Comparison of ENCODE assay signal across 8 mouse cellular contexts in the genomic region with DNA sequence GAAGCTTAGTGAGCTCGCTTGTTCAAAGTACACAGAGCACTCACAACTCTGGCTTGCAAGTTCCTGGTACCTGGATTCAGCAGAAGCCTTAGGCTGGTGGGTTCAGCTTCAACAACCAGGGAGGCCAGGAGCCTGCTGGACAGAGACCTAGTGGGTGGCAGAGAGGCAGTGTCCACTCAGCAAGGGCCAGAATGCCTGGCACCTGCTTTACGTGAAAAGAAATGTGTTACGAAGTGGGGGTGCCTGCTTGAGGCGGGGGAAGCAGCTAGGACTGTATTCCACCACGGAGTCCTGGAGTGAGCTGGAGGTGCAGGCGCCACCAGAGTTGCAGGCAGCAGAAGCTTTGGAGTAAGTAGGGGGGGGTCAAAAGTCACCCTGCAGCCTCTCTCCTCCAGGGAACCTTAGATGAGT. TPM values are rescaled to one million over a fixed set of nuclear protein-coding genes. Genes with fewer than 3 reads are reported as not detected.
DNase-seq lines count a peak whose midpoint lies in the region; ATAC-seq and TF ChIP-seq lines count a peak whose summit lies in the region.

No protein-coding gene starts in this region.

- intact Hi-C loops in heart, adult 2 months (cut with DNase I), result loop anchor here (5.0 to 10.0 kb wide), 2 partner anchors 247 to 400 kb away; no protein-coding TSS in a partner anchor

- H3K27me3 ChIP-seq in heart, adult 2 months (ENCODE audit: control insufficient read depth, insufficient read depth, low read length), result no peaks in the 10 kb centered on the region
- H3K27me3 ChIP-seq in embryonic facial prominence, embryonic 12.5 days, result no peaks in the 10 kb centered on the region
- no peaks in the 10 kb centered on the region for H3K27me3 ChIP-seq in hindbrain, embryonic 16.5 days (replicated peaks; ENCODE audit: control insufficient read depth, insufficient read depth, low read length)
- H3K27me3 ChIP-seq in midbrain, embryonic 10.5 days (ENCODE audit: low read depth, poor library complexity, severe bottlenecking), result 0 out of 2 replicates have a peak, but pooled peaks cover 10% of the 10 kb centered on the region

- H3K27ac ChIP-seq in heart, adult 2 months, result peak overlapping the region; percentile 93
- peak overlapping the region; percentile 97 for H3K27ac ChIP-seq in embryonic facial prominence, embryonic 12.5 days
- no peak overlapping the region; the same call in 1 of the 2 replicates for H3K27ac ChIP-seq in hindbrain, embryonic 16.5 days (ENCODE audit: low read depth, low read length)
- peak overlapping the region; percentile 77; the same call in 1 of the 2 replicates for H3K27ac ChIP-seq in midbrain, embryonic 10.5 days (replicated peaks)

- TF ChIP-seq EP300 in heart, adult 2 months (IDR thresholded peaks at IDR 0.05; ENCODE audit: insufficient read depth, low read depth, low read length), result no peak

- WGBS in heart, adult 2 months, result 45% methylated on average over 6 of the region's 6 CpGs
- 24% methylated on average over 6 of the region's 6 CpGs for WGBS in embryonic facial prominence, embryonic 12.5 days
- 28% methylated on average over 6 of the region's 6 CpGs for whole genome bisulfite sequencing in hindbrain, embryonic 16.5 days
- 36% methylated on average over 6 of the region's 6 CpGs for WGBS in midbrain, embryonic 10.5 days

- H3K4me1 ChIP-seq in heart, adult 2 months (ENCODE audit: control insufficient read depth, insufficient read depth, low read length), result peaks cover 39% of the 10 kb centered on the region
- peaks cover 65% of the 10 kb centered on the region for H3K4me1 ChIP-seq in embryonic facial prominence, embryonic 12.5 days
- H3K4me1 ChIP-seq in hindbrain, embryonic 16.5 days (ENCODE audit: control insufficient read depth, insufficient read depth, low read depth, low read length), result peaks cover 67% of the 10 kb centered on the region
- H3K4me1 ChIP-seq in midbrain, embryonic 10.5 days, result peaks cover 89% of the 10 kb centered on the region

- peak in 1 of 2 experiments; percentile 31 for DNase-seq in heart, adult 2 months
- no peak for DNase-seq in heart, adult 11 months
- DNase-seq in midbrain, embryonic 10.5 days (ENCODE audit: low spot score), result no peak
- DNase-seq in right cerebral cortex, postnatal 4 days, result no peak
- DNase-seq in MN1 (ENCODE audit: low spot score), result no peak
- no peak for DNase-seq in layer of hippocampus, adult 9-11 months

- H3K4me2 ChIP-seq in embryonic facial prominence, embryonic 12.5 days (replicated peaks), result peak overlapping the region; percentile 96
- peak overlapping the region; percentile 82 for H3K4me2 ChIP-seq in hindbrain, embryonic 16.5 days (ENCODE audit: low read length)

- peak overlapping the region; percentile 55 for H3K9ac ChIP-seq in heart, adult 2 months (ENCODE audit: low read depth, low read length)
- peak overlapping the region; percentile 99 for H3K9ac ChIP-seq in embryonic facial prominence, embryonic 12.5 days
- peak overlapping the region; percentile 98 for H3K9ac ChIP-seq in hindbrain, embryonic 16.5 days (ENCODE audit: low read depth, low read length)

- H3K79me2 ChIP-seq in heart, adult 2 months (replicated peaks; ENCODE audit: control insufficient read depth, insufficient read depth, low read length), result no peaks in the 10 kb centered on the region

- no peak for ATAC-seq in embryonic facial prominence, embryonic 12.5 days (ENCODE audit: insufficient number of reproducible peaks, insufficient read depth, low FRiP score, low TSS enrichment)
- no peak for ATAC-seq in hindbrain, embryonic 16.5 days

- peaks cover 2% of the 10 kb centered on the region; the same call in 1 of the 2 replicates for H3K36me3 ChIP-seq in heart, adult 2 months (ENCODE audit: control insufficient read depth, insufficient read depth, low read length)
- no peaks in the 10 kb centered on the region for H3K36me3 ChIP-seq in embryonic facial prominence, embryonic 12.5 days
- H3K36me3 ChIP-seq in hindbrain, embryonic 16.5 days (ENCODE audit: control insufficient read depth, insufficient read depth, low read length), result no peaks in the 10 kb centered on the region
- H3K36me3 ChIP-seq in midbrain, embryonic 10.5 days, result no peaks in the 10 kb centered on the region

- no peaks in the 10 kb centered on the region for H3K9me3 ChIP-seq in embryonic facial prominence, embryonic 12.5 days
- no peaks in the 10 kb centered on the region for H3K9me3 ChIP-seq in hindbrain, embryonic 16.5 days (ENCODE audit: control insufficient read depth, low read length)
- H3K9me3 ChIP-seq in midbrain, embryonic 10.5 days (replicated peaks), result no peaks in the 10 kb centered on the region

- H3K4me3 ChIP-seq in heart, adult 2 months, result peak overlapping the region; percentile 75
- peak overlapping the region; percentile 97 for H3K4me3 ChIP-seq in embryonic facial prominence, embryonic 12.5 days
- H3K4me3 ChIP-seq in hindbrain, embryonic 16.5 days (ENCODE audit: low read length), result peak overlapping the region; percentile 91
- H3K4me3 ChIP-seq in midbrain, embryonic 10.5 days, result peak overlapping the region; percentile 96

- no peak for TF ChIP-seq CTCF in heart, adult 2 months (IDR thresholded peaks at IDR 0.05)

- no peak for TF ChIP-seq POLR2A in heart, adult 2 months (IDR thresholded peaks at IDR 0.05; ENCODE audit: insufficient read depth, low read depth, low read length)

RNA-seq across cellular contexts. Expression of gene Bcl9l, which starts 2.5 kb away (rescaled TPM):
- 10 to 100 TPM; 44.5 to 58.7 TPM for total RNA-seq in heart, adult 2 months (2021)
- polyA plus RNA-seq in heart, adult 2 months (2012; rRNA removed), result 15.3 and 21.5 TPM in 2 replicates
- polyA plus RNA-seq in embryonic facial prominence, embryonic 12.5 days (2016; fragmentation: Nextera tagmentation; extraction: Ambion mirVana), result 17.7 and 18.5 TPM in 2 replicates
- polyA plus RNA-seq in hindbrain, embryonic 16.5 days (2015; fragmentation: Nextera tagmentation; extraction: Ambion mirVana), result 9.7 and 11.1 TPM in 2 replicates
- polyA plus RNA-seq in midbrain, embryonic 10.5 days (2016; fragmentation: Nextera tagmentation; extraction: Ambion mirVana), result 3.9 and 4.7 TPM in 2 replicates

RNA-seq across cellular contexts. Expression of gene Upk2, which starts 30.3 kb away (rescaled TPM):
- total RNA-seq in heart, adult 2 months (2021), result not detected
- polyA plus RNA-seq in heart, adult 2 months (2012; rRNA removed), result 0.47 and 0.53 TPM in 2 replicates
- 1.7 and 2.2 TPM in 2 replicates for polyA plus RNA-seq in embryonic facial prominence, embryonic 12.5 days (2016; fragmentation: Nextera tagmentation; extraction: Ambion mirVana)
- not detected in 2 replicates for polyA plus RNA-seq in hindbrain, embryonic 16.5 days (2015; fragmentation: Nextera tagmentation; extraction: Ambion mirVana)
- not detected in 2 replicates for polyA plus RNA-seq in midbrain, embryonic 10.5 days (2016; fragmentation: Nextera tagmentation; extraction: Ambion mirVana)

RNA-seq across cellular contexts. Expression of gene Foxr1, which starts 44.2 kb away (rescaled TPM):
- not detected for total RNA-seq in heart, adult 2 months (2021)
- not detected in 2 replicates for polyA plus RNA-seq in heart, adult 2 months (2012; rRNA removed)
- not detected in 2 replicates for polyA plus RNA-seq in embryonic facial prominence, embryonic 12.5 days (2016; fragmentation: Nextera tagmentation; extraction: Ambion mirVana)
- not detected in 2 replicates for polyA plus RNA-seq in hindbrain, embryonic 16.5 days (2015; fragmentation: Nextera tagmentation; extraction: Ambion mirVana)
- not detected in 2 replicates for polyA plus RNA-seq in midbrain, embryonic 10.5 days (2016; fragmentation: Nextera tagmentation; extraction: Ambion mirVana)
